In the genomic region with DNA sequence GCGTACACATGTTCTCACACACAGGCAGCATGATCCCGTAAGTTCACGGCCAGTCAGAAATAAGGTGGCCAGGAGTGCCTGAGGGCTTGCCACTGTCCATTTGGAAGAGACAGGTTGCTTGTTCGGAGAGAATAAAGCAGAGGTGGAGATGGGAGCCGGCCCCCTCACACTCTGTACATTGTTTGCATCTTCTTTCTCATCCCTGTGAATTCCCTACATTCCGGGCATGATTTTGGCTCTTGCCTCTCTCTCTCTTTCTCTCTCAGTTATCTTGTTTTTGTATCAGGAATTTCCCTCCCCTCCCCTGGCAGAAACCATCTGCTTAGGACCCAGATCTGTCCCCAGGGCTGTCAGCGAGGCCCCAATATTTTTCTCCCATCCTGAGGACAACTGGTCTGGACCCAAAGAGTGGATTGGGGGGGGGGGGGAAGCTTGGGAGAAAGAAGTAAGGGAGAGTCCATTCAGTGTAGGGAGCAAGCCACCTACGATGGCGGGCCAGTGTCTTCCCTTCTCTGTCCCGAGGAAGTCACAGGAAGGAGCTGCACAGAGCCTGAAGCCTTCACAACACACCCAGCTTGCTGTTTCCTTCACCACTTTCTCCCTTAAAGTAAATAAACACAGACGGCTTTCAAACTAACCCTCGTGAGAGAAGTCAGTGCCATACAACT, we compare ENCODE assay signal across 19 mouse cellular contexts.
DNase-seq lines count a peak whose midpoint lies in the region; ATAC-seq and TF ChIP-seq lines count a peak whose summit lies in the region.
"Had no signal": no experiment of that assay in that cellular context is flagged by ENCODE, and none has a peak within 500 bp of the region (broad histone marks: within the 10 kb centered on the region; RNA-seq: fewer than 3 reads in every experiment).

No protein-coding gene starts in this region.

- H3K36me3 ChIP-seq in intestine, embryonic 14.5 days (ENCODE audit: control insufficient read depth, insufficient read depth, low read length): no peaks in the 10 kb centered on the region
- no peaks in the 10 kb centered on the region for H3K36me3 ChIP-seq in intestine, postnatal 0 days (ENCODE audit: control insufficient read depth, insufficient read depth)
- no peaks in the 10 kb centered on the region for H3K36me3 ChIP-seq in embryonic facial prominence, embryonic 10.5 days (replicated peaks)
- H3K36me3 ChIP-seq in intestine, embryonic 16.5 days (ENCODE audit: control insufficient read depth, insufficient read depth, low read length): no peaks in the 10 kb centered on the region
- no peaks in the 10 kb centered on the region for H3K36me3 ChIP-seq in kidney, adult 2 months (ENCODE audit: control insufficient read depth, insufficient read depth, low read length)
- H3K36me3 ChIP-seq: heart, embryonic 15.5 days; kidney, embryonic 15.5 days; limb, embryonic 15.5 days; midbrain, embryonic 12.5 days; neural tube, embryonic 13.5 days had no signal

- no peak overlapping the region for H3K9ac ChIP-seq in intestine, embryonic 14.5 days (ENCODE audit: low read length)
- no peak overlapping the region for H3K9ac ChIP-seq in intestine, postnatal 0 days (ENCODE audit: low read depth, low read length)
- H3K9ac ChIP-seq in intestine, embryonic 16.5 days (ENCODE audit: low read depth, low read length): no peak overlapping the region
- H3K9ac ChIP-seq: heart, embryonic 15.5 days; kidney, embryonic 15.5 days; limb, embryonic 15.5 days; midbrain, embryonic 12.5 days; neural tube, embryonic 13.5 days had no signal

- no peak for ATAC-seq in intestine, embryonic 14.5 days (replicated peaks; ENCODE audit: low FRiP score, low TSS enrichment, low read depth)
- no peak for ATAC-seq in intestine, postnatal 0 days
- no peak for ATAC-seq in intestine, embryonic 16.5 days

- WGBS in intestine, embryonic 14.5 days: 23% methylated on average over 12 of the region's 12 CpGs
- WGBS in intestine, postnatal 0 days: 39% methylated on average over 12 of the region's 12 CpGs
- 38% methylated on average over 12 of the region's 12 CpGs for WGBS in embryonic facial prominence, embryonic 10.5 days
- WGBS in intestine, embryonic 16.5 days: 34% methylated on average over 12 of the region's 12 CpGs
- 72% methylated on average over 12 of the region's 12 CpGs for WGBS in kidney, adult 2 months

- DNase-seq in intestine, embryonic 14.5 days (ENCODE audit: low spot score): peak; percentile 57
- DNase-seq in 3T3-L1 (ENCODE audit: low read depth, low spot score): peak; percentile 2
- peak; percentile 15 for DNase-seq in embryonic facial prominence, embryonic 10.5 days (ENCODE audit: low spot score)
- DNase-seq in kidney, adult 2 months: no peak
- no peak for DNase-seq in kidney, adult 11 months
- DNase-seq: adrenal gland, postnatal 10 days; cerebellum, adult 9-10 months; gastrocnemius, postnatal 14 days; kidney, postnatal 4 days; right cerebral cortex, adult 18-20 months; thymus, postnatal 4 days had no signal

- no peak overlapping the region for H3K4me3 ChIP-seq in intestine, embryonic 14.5 days (ENCODE audit: low read depth, low read length)
- H3K4me3 ChIP-seq in intestine, postnatal 0 days (ENCODE audit: low read depth, low read length): no peak overlapping the region
- H3K4me3 ChIP-seq in embryonic facial prominence, embryonic 10.5 days: no peak overlapping the region
- no peak overlapping the region for H3K4me3 ChIP-seq in intestine, embryonic 16.5 days (ENCODE audit: low read length)
- H3K4me3 ChIP-seq in kidney, adult 2 months (ENCODE audit: insufficient read depth, low read depth, low read length): no peak overlapping the region
- H3K4me3 ChIP-seq: heart, embryonic 15.5 days; kidney, embryonic 15.5 days; limb, embryonic 15.5 days; midbrain, embryonic 12.5 days; neural tube, embryonic 13.5 days had no signal

- no peaks in the 10 kb centered on the region for H3K27me3 ChIP-seq in intestine, embryonic 14.5 days (replicated peaks; ENCODE audit: control insufficient read depth, insufficient read depth, low read length)
- no peaks in the 10 kb centered on the region for H3K27me3 ChIP-seq in intestine, postnatal 0 days (replicated peaks; ENCODE audit: control insufficient read depth, insufficient read depth, low read length)
- H3K27me3 ChIP-seq in embryonic facial prominence, embryonic 10.5 days (replicated peaks; ENCODE audit: low read depth, poor library complexity, severe bottlenecking): peaks cover 19% of the 10 kb centered on the region
- H3K27me3 ChIP-seq in intestine, embryonic 16.5 days (replicated peaks; ENCODE audit: control insufficient read depth, insufficient read depth, low read length): no peaks in the 10 kb centered on the region
- no peaks in the 10 kb centered on the region for H3K27me3 ChIP-seq in kidney, adult 2 months (replicated peaks; ENCODE audit: control insufficient read depth, insufficient read depth, low read length)
- H3K27me3 ChIP-seq: kidney, embryonic 15.5 days; neural tube, embryonic 13.5 days had no signal

- peak overlapping the region; percentile 4; the same call in 1 of the 2 replicates for H3K4me2 ChIP-seq in intestine, embryonic 14.5 days (ENCODE audit: low read length)
- H3K4me2 ChIP-seq in intestine, postnatal 0 days (replicated peaks; ENCODE audit: low read depth): no peak overlapping the region
- H3K4me2 ChIP-seq in intestine, embryonic 16.5 days (ENCODE audit: low read depth, low read length): no peak overlapping the region
- H3K4me2 ChIP-seq: heart, embryonic 15.5 days; kidney, embryonic 15.5 days; limb, embryonic 15.5 days; midbrain, embryonic 12.5 days; neural tube, embryonic 13.5 days had no signal

- TF ChIP-seq POLR2A in kidney, adult 2 months (IDR thresholded peaks at IDR 0.05; ENCODE audit: low read depth, low read length): no peak

- peaks cover 47% of the 10 kb centered on the region for H3K4me1 ChIP-seq in intestine, embryonic 14.5 days (replicated peaks; ENCODE audit: control insufficient read depth, insufficient read depth, low read length)
- no peaks in the 10 kb centered on the region for H3K4me1 ChIP-seq in intestine, postnatal 0 days (replicated peaks; ENCODE audit: control insufficient read depth, insufficient read depth, low read length)
- H3K4me1 ChIP-seq in embryonic facial prominence, embryonic 10.5 days: peaks cover 56% of the 10 kb centered on the region
- 0 out of 2 replicates have a peak, but pooled peaks cover 3% of the 10 kb centered on the region for H3K4me1 ChIP-seq in intestine, embryonic 16.5 days (ENCODE audit: control insufficient read depth, insufficient read depth, low read length)
- peaks cover 8% of the 10 kb centered on the region; the same call in 1 of the 2 replicates for H3K4me1 ChIP-seq in kidney, adult 2 months (ENCODE audit: control insufficient read depth, insufficient read depth, low read length)
- H3K4me1 ChIP-seq: heart, embryonic 15.5 days; midbrain, embryonic 12.5 days had no signal

- peak overlapping the region; percentile 60 for H3K27ac ChIP-seq in intestine, embryonic 14.5 days (ENCODE audit: low read depth)
- no peak overlapping the region for H3K27ac ChIP-seq in intestine, postnatal 0 days (ENCODE audit: low read depth, low read length)
- H3K27ac ChIP-seq in embryonic facial prominence, embryonic 10.5 days (replicated peaks): peak overlapping the region; percentile 65
- 0 out of 2 replicates have a peak overlapping the region, but pooled peaks have one; percentile 30 for H3K27ac ChIP-seq in intestine, embryonic 16.5 days (ENCODE audit: low read length)
- no peak overlapping the region for H3K27ac ChIP-seq in kidney, adult 2 months (ENCODE audit: insufficient read depth, low read depth, low read length)
- H3K27ac ChIP-seq: heart, embryonic 15.5 days; kidney, embryonic 15.5 days; limb, embryonic 15.5 days; macrophage; midbrain, embryonic 12.5 days; neural tube, embryonic 13.5 days had no signal

- no peaks in the 10 kb centered on the region for H3K9me3 ChIP-seq in intestine, embryonic 14.5 days (ENCODE audit: control insufficient read depth, low read length)
- H3K9me3 ChIP-seq in intestine, postnatal 0 days (ENCODE audit: control insufficient read depth): no peaks in the 10 kb centered on the region
- no peaks in the 10 kb centered on the region for H3K9me3 ChIP-seq in embryonic facial prominence, embryonic 10.5 days
- H3K9me3 ChIP-seq in intestine, embryonic 16.5 days (ENCODE audit: control insufficient read depth, low read length): no peaks in the 10 kb centered on the region
- H3K9me3 ChIP-seq: heart, embryonic 15.5 days; kidney, embryonic 15.5 days; limb, embryonic 15.5 days; midbrain, embryonic 12.5 days; neural tube, embryonic 13.5 days had no signal

- no peak for TF ChIP-seq CTCF in intestine, postnatal 0 days (IDR thresholded peaks at IDR 0.05; ENCODE audit: low read depth)
- no peak for TF ChIP-seq CTCF in kidney, adult 2 months (conservative IDR thresholded peaks at IDR 0.05; ENCODE audit: insufficient read depth, insufficient read length, low read depth, low read length)

Comparison
In these comparisons a context has a peak if more than half of its experiments do, and no peak if none do; other contexts are left out.
1. H3K27ac ChIP-seq: peak in intestine, embryonic 14.5 days (single experiment), embryonic facial prominence, embryonic 10.5 days (single experiment) and intestine, embryonic 16.5 days (single experiment); none in intestine, postnatal 0 days (single experiment) and kidney, adult 2 months (single experiment).
2. DNase-seq: peak in intestine, embryonic 14.5 days (single experiment), 3T3-L1 (single experiment) and embryonic facial prominence, embryonic 10.5 days (single experiment); none in kidney, adult 2 months (single experiment) and kidney, adult 11 months (single experiment).